Mouse (Mus musculus) ES-E14 (cell line): ENCODE data around the gene Crygs.

Experiments used
- CHD2 ChIP-seq: IDR thresholded peaks from 2 replicates; pipeline ENCODE4 v1.6.1; 2014; ENCODE audit warnings: mild to moderate bottlenecking, low read depth, low read length, inconsistent platforms
- HCFC1 ChIP-seq: IDR thresholded peaks from 2 replicates; pipeline ENCODE4 v1.6.1; 2012; ENCODE audit warnings: low read length, inconsistent platforms, borderline replicate concordance; ENCODE audit not compliant: insufficient read depth
- MAFK ChIP-seq: IDR thresholded peaks from 2 replicates; pipeline ENCODE4 v1.6.1; 2014; ENCODE audit warnings: mild to moderate bottlenecking, low read depth, low read length, inconsistent platforms; ENCODE audit not compliant: insufficient read depth
- ZC3H11A ChIP-seq: IDR thresholded peaks from 2 replicates; pipeline ENCODE4 v1.6.1; 2012; ENCODE audit warnings: low read depth, mild to moderate bottlenecking, inconsistent platforms, low read length, borderline replicate concordance
- ZNF384 ChIP-seq: IDR thresholded peaks from 2 replicates; pipeline ENCODE4 v1.6.1; 2012; ENCODE audit warnings: low read depth, low read length, inconsistent platforms

GRCm38 (mm10) chr16:22765531-22765930, 45.8 kb downstream of the Crygs start:
- TF ChIP-seq ZC3H11A = no peak
- no peak for TF ChIP-seq HCFC1
- TF ChIP-seq MAFK = no peak
- no peak for TF ChIP-seq CHD2
- TF ChIP-seq ZNF384 = no peak
